8 mouse cellular contexts compared by ENCODE assay signal in the genomic region with DNA sequence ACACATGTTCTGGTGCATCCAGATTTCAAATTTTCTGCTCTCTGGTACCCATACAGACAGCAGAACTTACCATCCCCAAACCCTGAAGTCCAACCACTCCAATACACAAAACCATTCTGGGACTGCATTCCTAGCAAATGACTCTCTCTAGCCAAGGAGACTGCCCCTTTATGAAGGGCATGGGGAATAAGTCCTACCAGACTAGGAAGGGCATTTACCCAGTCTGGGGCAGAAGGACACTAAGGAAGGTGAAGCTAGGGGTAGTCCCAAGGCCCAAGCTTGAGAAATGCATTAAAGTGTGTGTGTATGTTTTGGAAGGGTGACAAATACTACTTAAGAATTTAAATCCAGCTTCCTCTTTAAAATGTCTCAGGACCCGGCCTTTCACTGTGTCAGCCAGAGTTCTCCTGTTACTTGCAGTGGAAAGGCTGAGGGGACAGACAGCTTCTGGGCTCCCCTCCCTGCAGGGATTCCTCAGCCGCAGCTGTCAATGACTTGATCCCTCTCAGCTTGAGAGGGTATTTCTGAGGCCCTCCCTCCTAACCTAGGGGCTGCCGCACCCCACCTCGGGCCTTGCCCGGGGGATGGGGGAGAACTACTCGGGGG.
DNase-seq lines count a peak whose midpoint lies in the region; ATAC-seq and TF ChIP-seq lines count a peak whose summit lies in the region.

No protein-coding gene starts in this region.

- 0% methylated on average over 6 of the region's 6 CpGs for WGBS in lung, adult 2 months
- 1% methylated on average over 6 of the region's 6 CpGs for WGBS in forebrain, embryonic 10.5 days

- H3K27me3 ChIP-seq in forebrain, embryonic 10.5 days (ENCODE audit: poor library complexity, severe bottlenecking), result peaks cover 84% of the 10 kb centered on the region

- H3K4me3 ChIP-seq in lung, adult 2 months (replicated peaks; ENCODE audit: extremely low read depth, low read depth, low read length), result peak overlapping the region; percentile 70
- peak overlapping the region; percentile 80 for H3K4me3 ChIP-seq in forebrain, embryonic 10.5 days

- no peak for TF ChIP-seq POLR2A in lung, adult 2 months (IDR thresholded peaks at IDR 0.05; ENCODE audit: borderline replicate concordance, extremely low read depth, low read depth, low read length)

- H3K4me1 ChIP-seq in lung, adult 2 months (ENCODE audit: control insufficient read depth, insufficient read depth, low read length), result peaks cover 29% of the 10 kb centered on the region
- H3K4me1 ChIP-seq in forebrain, embryonic 10.5 days, result peaks cover 66% of the 10 kb centered on the region

- no peak for DNase-seq in lung, adult 2 months
- no peak for DNase-seq in lung, postnatal 25 days (ENCODE audit: low spot score)
- DNase-seq in forebrain, embryonic 10.5 days (ENCODE audit: extremely low spot score, low spot score), result no peak
- peak; percentile 58 for DNase-seq in kidney, adult 9 months
- no peak for DNase-seq in ovary, postnatal 36 days (ENCODE audit: low spot score)
- no peak for DNase-seq in layer of hippocampus, postnatal 14 days (ENCODE audit: low spot score in 2 of 2)

- peak; percentile 15; the same call in 1 of the 2 replicates for ATAC-seq in megakaryocyte, adult 5-6 weeks (ENCODE audit: poor library complexity, severe bottlenecking)
- ATAC-seq in erythroid progenitor cell, adult 5-6 weeks (replicated peaks; ENCODE audit: low FRiP score, poor library complexity, severe bottlenecking), result no peak

- no peaks in the 10 kb centered on the region for H3K36me3 ChIP-seq in forebrain, embryonic 10.5 days (replicated peaks)

- H3K9me3 ChIP-seq in forebrain, embryonic 10.5 days, result no peaks in the 10 kb centered on the region

- H3K27ac ChIP-seq in forebrain, embryonic 10.5 days, result peak overlapping the region; percentile 85

- TF ChIP-seq CTCF in lung, adult 2 months (IDR thresholded peaks at IDR 0.05; ENCODE audit: insufficient read depth, low read length), result no peak
